Mouse (Mus musculus) CD4-positive, CD25-positive, alpha-beta regulatory T cell, adult 4 months (primary cell): ENCODE results near the gene Rexo4. TPM values are rescaled to one million over a fixed set of nuclear protein-coding genes. Genes with fewer than 3 reads are reported as not detected.
A peak's percentile ranks its signal among the peaks of the same experiment; 100 is the strongest.

Source experiments
- ATAC-seq: one replicate; pipeline ENCODE4 v1.8.0; 2017
- polyA plus RNA-seq, 2 experiments: library from polyadenylated mRNA; unstranded; fragments of 100-300 nt; shearing (Covaris generic); gene quantifications; one replicate each; pipeline ENCODE4 v1.2.1; 2017

Gene Rexo4
- polyA plus RNA-seq: 10 to 100 TPM; 55.5 to 76.3 TPM

- peak; percentile 90 for ATAC-seq
Observed at GRCm38 (mm10) chr2:26963923-26964723, at the start of gene Rexo4. TSS of gene Rexo4 (minus strand) at chr2:26964386.

GRCm38 (mm10) chr2:27009714-27010244 is 45.6 kb upstream of the Rexo4 start, which contains the start of gene Cacfd1:
TSS of gene Cacfd1 (plus strand) at chr2:27009926.
- ATAC-seq: peak; percentile 93

- no peak for ATAC-seq
Observed at GRCm38 (mm10) chr2:27007701-27008100, 43.5 kb upstream of the Rexo4 start.

- ATAC-seq: no peak
Observed at GRCm38 (mm10) chr2:27006255-27006654, 42.1 kb upstream of the Rexo4 start.

GRCm38 (mm10) chr2:26997993-26998392 is 33.8 kb upstream of the Rexo4 start:
- ATAC-seq: no peak

- no peak for ATAC-seq
Observed at GRCm38 (mm10) chr2:26997498-26997897, 33.3 kb upstream of the Rexo4 start.

GRCm38 (mm10) chr2:26993936-26994335 is 29.8 kb upstream of the Rexo4 start:
- no peak for ATAC-seq

GRCm38 (mm10) chr2:26984640-26985039 is 20.5 kb upstream of the Rexo4 start:
- no peak for ATAC-seq

GRCm38 (mm10) chr2:26984179-26984578 is 20.0 kb upstream of the Rexo4 start:
- no peak for ATAC-seq

- ATAC-seq: no peak
Observed at GRCm38 (mm10) chr2:26980361-26980760, 16.2 kb upstream of the Rexo4 start.

GRCm38 (mm10) chr2:26973960-26974359 is 9.8 kb upstream of the Rexo4 start:
- ATAC-seq: peak; percentile 65

GRCm38 (mm10) chr2:26973116-26973515 is 8.9 kb upstream of the Rexo4 start, which contains the start of gene Adamts13:
TSS of gene Adamts13 (plus strand) at chr2:26973416.
- ATAC-seq: no peak

GRCm38 (mm10) chr2:26967262-26967661 is 3.1 kb upstream of the Rexo4 start:
- no peak for ATAC-seq

- ATAC-seq: no peak
Observed at GRCm38 (mm10) chr2:26964724-26965370, 661 bp upstream of the Rexo4 start.

- no peak for ATAC-seq
Observed at GRCm38 (mm10) chr2:26960756-26961155, 3.4 kb downstream of the Rexo4 start.

- no peak for ATAC-seq
Observed at GRCm38 (mm10) chr2:26957488-26957859, 6.7 kb downstream of the Rexo4 start.

- no peak for ATAC-seq
Observed at GRCm38 (mm10) chr2:26956811-26957487, 7.2 kb downstream of the Rexo4 start.

- no peak for ATAC-seq
Observed at GRCm38 (mm10) chr2:26954735-26955395, 9.3 kb downstream of the Rexo4 start.

GRCm38 (mm10) chr2:26952866-26953265 is 11.3 kb downstream of the Rexo4 start:
- no peak for ATAC-seq

GRCm38 (mm10) chr2:26952193-26952592 is 12.0 kb downstream of the Rexo4 start:
- ATAC-seq: no peak

GRCm38 (mm10) chr2:26951346-26951905 is 12.8 kb downstream of the Rexo4 start:
- no peak for ATAC-seq

- ATAC-seq: no peak
Observed at GRCm38 (mm10) chr2:26950411-26950810, 13.8 kb downstream of the Rexo4 start.
